Mouse (Mus musculus): ENCODE measurements around the gene Lrrc26.
A peak's percentile ranks its signal among the peaks of the same experiment; 100 is the strongest.

Gene Lrrc26

GRCm38 (mm10) chr2:25298046-25298445 lies 8.3 kb downstream of the Lrrc26 start:
- DNase-seq = peak; percentile 55 to 68

- DNase-seq = peak in 1 of 2 experiments; percentile 50
Measured at GRCm38 (mm10) chr2:25303452-25303851, 13.7 kb downstream of the Lrrc26 start.

GRCm38 (mm10) chr2:25303931-25304656 lies 14.4 kb downstream of the Lrrc26 start:
- DNase-seq = peak; percentile 77 to 82

- peak; percentile 55 to 57 for DNase-seq
Measured at GRCm38 (mm10) chr2:25304657-25305541, 15.2 kb downstream of the Lrrc26 start.

- DNase-seq = no peak
Measured at GRCm38 (mm10) chr2:25305587-25306359, 16.1 kb downstream of the Lrrc26 start.

GRCm38 (mm10) chr2:25310180-25310579 lies 20.5 kb downstream of the Lrrc26 start:
- peak in 1 of 2 experiments; percentile 58 for DNase-seq

- DNase-seq = peak; percentile 50 to 60
Measured at GRCm38 (mm10) chr2:25310969-25311368, 21.3 kb downstream of the Lrrc26 start.

GRCm38 (mm10) chr2:25311491-25311891 lies 21.8 kb downstream of the Lrrc26 start:
- DNase-seq = no peak

- peak; percentile 66 to 73 for DNase-seq
Measured at GRCm38 (mm10) chr2:25318119-25318966, 28.6 kb downstream of the Lrrc26 start.

GRCm38 (mm10) chr2:25318971-25319773 lies 29.5 kb downstream of the Lrrc26 start, which contains the start of gene Grin1:
Gene Grin1 (minus strand): TSS chr2:25319187.
- DNase-seq = peak; percentile 93 to 94

GRCm38 (mm10) chr2:25320084-25320483 lies 30.4 kb downstream of the Lrrc26 start:
- no peak for DNase-seq

GRCm38 (mm10) chr2:25326036-25326435 lies 36.3 kb downstream of the Lrrc26 start:
- no peak for DNase-seq

GRCm38 (mm10) chr2:25328440-25328839 lies 38.7 kb downstream of the Lrrc26 start:
- DNase-seq = peak; percentile 83 to 87

- DNase-seq = peak in 1 of 2 experiments; percentile 19
Measured at GRCm38 (mm10) chr2:25331470-25331869, 41.8 kb downstream of the Lrrc26 start.

- peak; percentile 99 to 100 for DNase-seq
Measured at GRCm38 (mm10) chr2:25332286-25333160, 42.8 kb downstream of the Lrrc26 start, which contains the start of gene Man1b1. Gene Man1b1 (plus strand): TSS chr2:25332338.

GRCm38 (mm10) chr2:25333569-25333968 lies 43.9 kb downstream of the Lrrc26 start:
- no peak for DNase-seq

GRCm38 (mm10) chr2:25338303-25338702 lies 48.6 kb downstream of the Lrrc26 start:
- no peak for DNase-seq
